16 mouse cellular contexts compared by ENCODE assay signal in the genomic region with DNA sequence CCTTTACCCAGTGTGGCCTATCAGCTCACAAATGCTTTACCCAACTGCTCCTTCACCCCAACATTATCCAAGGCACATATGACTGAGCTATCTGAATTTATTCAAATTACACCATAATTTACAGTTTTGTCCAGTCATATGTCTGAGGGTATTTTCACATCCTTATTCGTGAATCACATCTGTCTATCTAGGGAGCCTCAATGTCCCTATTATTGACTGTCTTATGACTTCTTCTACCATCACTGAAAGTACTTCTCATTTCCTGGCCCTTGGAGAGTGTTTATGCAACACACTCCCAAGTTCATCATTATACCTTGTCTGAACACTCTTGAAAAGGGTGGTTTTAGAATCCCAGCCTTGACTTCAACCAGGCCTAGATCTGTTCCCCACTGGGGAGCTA.
"Had no signal": no experiment of that assay in that cellular context is flagged by ENCODE, and none has a peak within 500 bp of the region (broad histone marks: within the 10 kb centered on the region; RNA-seq: fewer than 3 reads in every experiment).

No protein-coding gene starts in this region.

- DNase-seq: left cerebral cortex, postnatal 4 days; liver; liver, embryonic 13.5 days; liver, postnatal 0 days; lung, adult 18-20 months; lung, adult 2 months; lung, embryonic 14.5 days; lung, postnatal 10 days; lung, postnatal 14 days; lung, postnatal 36 days; midbrain, embryonic 14.5 days had no signal

- ATAC-seq: liver, embryonic 12.5 days; liver, postnatal 0 days; lung, postnatal 0 days; midbrain, embryonic 13.5 days; midbrain, embryonic 15.5 days; midbrain, embryonic 16.5 days had no signal
